Mouse (Mus musculus) spleen, adult 2 months (tissue): ENCODE measurements around the gene Tsr3. TPM values are rescaled to one million over a fixed set of nuclear protein-coding genes. Genes with fewer than 3 reads are reported as not detected.
"Not testable (repeated sequence)": the region's sequence is repeated elsewhere in the genome, so short reads cannot be mapped to it uniquely, and the experiment has no call there.

ENCODE experiments used
- DNase-seq, 2 experiments: peaks; one replicate each; pipeline versions ENCODE4 v3.0.0 to v3.0.0-alpha.2; 2012 to 2021; ENCODE audit warnings: low spot score in 2 of 2, low read depth in 1 of 2
- H3K27ac ChIP-seq: fragments of 200-500 bp; 2 replicates; pipeline ENCODE4 v1.5.1; 2012; ENCODE audit warnings: low read length, inconsistent platforms; ENCODE audit not compliant: insufficient read depth
- H3K27me3 ChIP-seq: fragments of 200-500 bp; 2 replicates; pipeline ENCODE4 v1.6.1; 2012; ENCODE audit warnings: mild to moderate bottlenecking, moderate library complexity, low read length, inconsistent platforms; ENCODE audit not compliant: control insufficient read depth, insufficient read depth
- H3K36me3 ChIP-seq: fragments of 200-500 bp; 2 replicates; pipeline ENCODE4 v1.6.1; 2012; ENCODE audit warnings: mild to moderate bottlenecking, low read length, inconsistent platforms; ENCODE audit not compliant: control insufficient read depth, insufficient read depth
- H3K4me1 ChIP-seq: fragments of 200-500 bp; 2 replicates; pipeline ENCODE4 v1.6.1; 2011; ENCODE audit warnings: inconsistent platforms; ENCODE audit not compliant: control insufficient read depth, insufficient read depth, insufficient read length
- H3K4me3 ChIP-seq: fragments of 200-500 bp; 2 replicates; pipeline ENCODE4 v1.5.1; 2011; ENCODE audit warnings: mild to moderate bottlenecking, inconsistent platforms; ENCODE audit not compliant: insufficient read depth, insufficient read length; ENCODE audit errors: extremely low read depth
- CTCF ChIP-seq: fragments of 200-500 bp; IDR thresholded peaks from 2 replicates; pipeline ENCODE4 v1.5.1; 2011; ENCODE audit warnings: mild to moderate bottlenecking, inconsistent platforms; ENCODE audit not compliant: insufficient read depth, insufficient read length, insufficient replicate concordance; ENCODE audit errors: extremely low read depth
- POLR2A ChIP-seq: fragments of 200-500 bp; IDR thresholded peaks from 2 replicates; pipeline ENCODE4 v1.6.1; 2011; ENCODE audit warnings: low read depth, low read length, inconsistent platforms
- WGBS: fragments of 180-500 bp; shearing (Covaris S2); methylation state at CpG from one replicate; pipeline ENCODE4 v1.1.7; 2018; 5-methylcytosine and 5-hydroxymethylcytosine counted together
- polyA plus RNA-seq: library from polyadenylated mRNA; depleted of rRNA; stranded (reverse); fragments of >200 nt; gene quantifications from 2 replicates; pipeline ENCODE4 v1.2.3, GENCODE M21; 2012

The Tsr3 gene
- polyA plus RNA-seq, 1 experiment = 13.1 TPM

DNA sequence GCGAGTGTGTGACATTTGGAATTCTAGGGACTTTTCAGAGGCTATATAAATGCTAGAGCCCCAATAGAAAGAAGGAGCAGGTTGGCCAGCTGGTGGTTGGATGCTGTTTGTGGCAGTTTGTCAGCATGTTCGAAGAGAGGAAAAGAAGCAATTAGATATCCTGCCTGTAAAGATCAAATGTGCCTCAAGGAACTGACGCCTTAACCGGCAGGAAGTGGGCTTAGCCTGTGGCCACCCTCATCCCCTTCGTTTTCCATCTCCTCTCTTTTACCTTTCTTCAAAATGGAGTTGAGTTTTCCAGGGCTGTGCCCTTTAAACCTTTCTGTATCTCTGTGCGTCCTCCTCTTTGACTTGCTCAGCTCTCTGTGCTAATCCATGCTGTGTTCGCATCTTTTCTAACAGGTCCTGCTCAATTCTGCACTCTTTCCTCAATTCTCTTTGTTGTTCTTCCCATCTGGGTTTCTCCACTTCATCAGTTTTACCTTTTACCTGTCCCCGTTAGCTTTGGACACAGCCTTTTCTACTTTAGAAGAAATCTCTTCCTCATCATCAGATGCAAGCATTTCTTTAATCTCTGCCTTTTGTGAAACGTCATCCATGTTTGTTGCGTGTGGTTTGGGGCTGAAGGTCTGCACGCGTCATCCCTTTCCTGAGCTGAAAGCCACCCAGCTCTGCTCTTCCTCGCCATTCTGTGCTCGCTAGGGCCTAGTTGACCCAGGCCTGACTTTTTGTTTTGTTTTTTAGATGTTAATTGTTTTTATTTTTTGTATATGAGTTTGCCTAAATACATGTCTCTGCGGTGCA lies 20.3 kb upstream of the Tsr3 start:
- no peak overlapping the region for H3K4me3 ChIP-seq
- H3K36me3 ChIP-seq = peaks cover 6% of the 10 kb centered on the region; the same call in 1 of the 2 replicates
- H3K27ac ChIP-seq = no peak overlapping the region; the same call in 1 of the 2 replicates
- peaks cover 26% of the 10 kb centered on the region for H3K4me1 ChIP-seq
- WGBS = 64% methylated on average over 15 of the region's 15 CpGs
- H3K27me3 ChIP-seq = no peaks in the 10 kb centered on the region
- DNase-seq = no peak
- TF ChIP-seq CTCF = no peak
- no peak for TF ChIP-seq POLR2A

- no peak overlapping the region for H3K4me3 ChIP-seq
- no peak for DNase-seq
- peaks cover 5% of the 10 kb centered on the region; the same call in 1 of the 2 replicates for H3K36me3 ChIP-seq
- TF ChIP-seq POLR2A (no peak), CTCF (no peak)
- no peak overlapping the region for H3K27ac ChIP-seq
- H3K27me3 ChIP-seq = no peaks in the 10 kb centered on the region
- WGBS = 89% methylated on average over 1 of the region's 1 CpGs
- H3K4me1 ChIP-seq = peaks cover 34% of the 10 kb centered on the region
These were observed 19.2 kb upstream of the Tsr3 start for GRCm38 (mm10) chr17:25220746-25221145.

- Histone ChIP-seq H3K4me3 (peak overlapping the region; percentile 36), H3K27ac (no peak overlapping the region), H3K27me3 (no peaks in the 10 kb centered on the region), H3K36me3 (peaks cover 7% of the 10 kb centered on the region; the same call in 1 of the 2 replicates), H3K4me1 (peaks cover 34% of the 10 kb centered on the region)
- 5% methylated on average over 17 of the region's 30 CpGs for WGBS
- peak in 1 of 2 experiments; percentile 40 for DNase-seq
- TF ChIP-seq CTCF (no peak), POLR2A (no peak; the same call in 1 of the 2 replicates)
These were observed 18.0 kb upstream of the Tsr3 start for GRCm38 (mm10) chr17:25221821-25222503.

- Histone ChIP-seq H3K27ac (peak overlapping the region; percentile 71), H3K4me1 (peaks cover 34% of the 10 kb centered on the region), H3K4me3 (peak overlapping the region; percentile 19; the same call in 1 of the 2 replicates)
- not testable (repeated sequence) for H3K27me3 ChIP-seq, DNase-seq, H3K36me3 ChIP-seq
- 7% methylated on average over 17 of the region's 28 CpGs for WGBS
These were observed 17.4 kb upstream of the Tsr3 start for GRCm38 (mm10) chr17:25222504-25222940.

- WGBS = 16% methylated on average over 6 of the region's 6 CpGs
- peaks cover 34% of the 10 kb centered on the region for H3K4me1 ChIP-seq
- DNase-seq = no peak
- peak overlapping the region; percentile 19 for H3K4me3 ChIP-seq
- H3K36me3 ChIP-seq = peaks cover 7% of the 10 kb centered on the region; the same call in 1 of the 2 replicates
- no peaks in the 10 kb centered on the region for H3K27me3 ChIP-seq
- H3K27ac ChIP-seq = peak overlapping the region; percentile 71
- TF ChIP-seq CTCF (no peak), POLR2A (no peak)
These were observed 16.9 kb upstream of the Tsr3 start for GRCm38 (mm10) chr17:25222951-25223601.

GRCm38 (mm10) chr17:25224586-25225222 lies 15.3 kb upstream of the Tsr3 start:
- TF ChIP-seq CTCF = no peak
- no peak for TF ChIP-seq POLR2A
- peak; percentile 42 to 53 for DNase-seq
- 58% methylated on average over 7 of the region's 7 CpGs for WGBS
- H3K36me3 ChIP-seq = peaks cover 9% of the 10 kb centered on the region
- peak overlapping the region; percentile 72 for H3K27ac ChIP-seq
- H3K4me1 ChIP-seq = peaks cover 34% of the 10 kb centered on the region
- peak overlapping the region; percentile 0; the same call in 1 of the 2 replicates for H3K4me3 ChIP-seq
- no peaks in the 10 kb centered on the region for H3K27me3 ChIP-seq
